Mouse (Mus musculus) midbrain, embryonic 15.5 days (tissue): ENCODE results near the gene Plbd1. TPM values are rescaled to one million over a fixed set of nuclear protein-coding genes. Genes with fewer than 3 reads are reported as not detected.

ENCODE experiments used
- ATAC-seq: fragments of 200-750 bp; cut with Nextera tagmentation; replicated peaks from 2 replicates; pipeline ENCODE4 v1.8.0; 2017; ENCODE audit warnings: moderate TSS enrichment
- H3K27ac ChIP-seq: fragments of 300-500 bp; sonication (generic); 2 replicates; pipeline ENCODE4 v1.5.1; 2015; ENCODE audit warnings: mild to moderate bottlenecking, inconsistent platforms
- H3K27me3 ChIP-seq: fragments of 300-500 bp; sonication (generic); replicated peaks from 2 replicates; pipeline ENCODE4 v1.6.1; 2015; ENCODE audit warnings: inconsistent platforms
- H3K36me3 ChIP-seq: fragments of 300-500 bp; sonication (generic); replicated peaks from 2 replicates; pipeline ENCODE4 v1.6.1; 2015; ENCODE audit warnings: inconsistent platforms
- H3K4me1 ChIP-seq: fragments of 300-500 bp; sonication (generic); 2 replicates; pipeline ENCODE4 v1.6.1; 2015; ENCODE audit warnings: inconsistent platforms
- H3K4me2 ChIP-seq: fragments of 300-500 bp; sonication (generic); 2 replicates; pipeline ENCODE4 v1.6.1; 2015; ENCODE audit warnings: inconsistent platforms, mild to moderate bottlenecking, moderate library complexity
- H3K4me3 ChIP-seq: fragments of 300-500 bp; sonication (generic); 2 replicates; pipeline ENCODE4 v1.5.1; 2015; ENCODE audit warnings: mild to moderate bottlenecking, inconsistent platforms
- H3K9ac ChIP-seq: fragments of 300-500 bp; sonication (generic); 2 replicates; pipeline ENCODE4 v1.6.1; 2015; ENCODE audit warnings: mild to moderate bottlenecking, inconsistent platforms
- H3K9me3 ChIP-seq: fragments of 300-500 bp; sonication (generic); 2 replicates; pipeline ENCODE4 v1.6.1; 2016; ENCODE audit warnings: inconsistent platforms
- WGBS: fragments of 180-500 bp; shearing (Covaris S2); methylation state at CpG from one replicate; pipeline ENCODE4 v1.1.7; 2015; ENCODE audit warnings: mixed read lengths; 5-methylcytosine and 5-hydroxymethylcytosine counted together
- polyA plus RNA-seq: library from polyadenylated mRNA; unstranded; fragments of >200 nt; fragmentation: Nextera tagmentation; extraction: Ambion mirVana; gene quantifications from 2 replicates; pipeline ENCODE4 v1.2.1, GENCODE M21; 2015

The Plbd1 gene
- polyA plus RNA-seq, 1 experiment from 2014 or later = 0.48 TPM

DNA sequence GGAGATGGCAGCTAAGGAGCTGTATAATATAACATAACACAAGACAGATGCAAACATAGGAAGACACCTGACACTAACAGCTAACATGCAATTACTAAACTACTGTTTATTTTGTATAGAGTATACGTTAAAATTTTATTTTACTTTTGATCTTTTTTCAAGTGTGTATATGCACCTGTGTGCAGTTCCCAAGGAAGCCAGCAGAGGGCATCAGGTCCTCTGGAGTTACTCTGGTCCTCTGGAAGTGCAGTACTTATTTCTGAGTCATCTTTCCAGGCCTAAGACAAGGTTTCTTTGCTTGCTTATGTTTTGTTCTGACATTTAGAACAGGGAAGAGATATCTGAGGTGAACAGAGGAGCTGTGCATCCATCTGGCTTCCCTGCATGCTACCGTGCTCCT is 17.6 kb downstream of the Plbd1 start:
- ATAC-seq = no peak
- Histone ChIP-seq H3K27me3 (no peaks in the 10 kb centered on the region), H3K4me2 (no peak overlapping the region), H3K9me3 (no peaks in the 10 kb centered on the region), H3K9ac (no peak overlapping the region), H3K4me3 (no peak overlapping the region), H3K27ac (no peak overlapping the region), H3K4me1 (no peaks in the 10 kb centered on the region), H3K36me3 (no peaks in the 10 kb centered on the region)
- WGBS = 92% methylated on average over 2 of the region's 2 CpGs

GRCm38 (mm10) chr6:136634982-136635381 is 26.7 kb downstream of the Plbd1 start:
- Histone ChIP-seq H3K9ac (no peak overlapping the region), H3K4me2 (no peak overlapping the region), H3K27ac (no peak overlapping the region), H3K4me3 (no peak overlapping the region), H3K27me3 (no peaks in the 10 kb centered on the region), H3K36me3 (no peaks in the 10 kb centered on the region), H3K4me1 (no peaks in the 10 kb centered on the region), H3K9me3 (no peaks in the 10 kb centered on the region)
- ATAC-seq = no peak
- 72% methylated on average over 3 of the region's 3 CpGs for WGBS

DNA sequence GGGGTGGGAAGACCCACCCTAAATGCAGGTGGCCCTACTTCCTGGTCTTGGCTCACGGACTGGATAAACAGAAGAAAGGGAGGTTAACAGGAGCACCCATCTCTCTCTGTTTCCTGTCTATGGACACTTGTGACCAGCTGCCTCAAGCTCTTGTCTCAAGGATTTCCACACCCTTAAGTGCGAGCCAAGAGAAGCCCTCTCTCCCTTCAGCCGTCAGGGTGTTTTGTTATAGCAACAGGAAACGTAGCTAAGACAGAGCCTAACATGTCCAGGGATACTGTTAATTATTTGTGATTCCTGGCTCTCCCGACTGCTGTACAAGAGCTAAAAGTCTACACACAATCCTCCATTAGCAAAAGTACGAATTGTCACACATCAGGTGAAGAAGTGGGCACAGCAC is 28.0 kb downstream of the Plbd1 start:
- WGBS = 78% methylated on average over 6 of the region's 6 CpGs
- Histone ChIP-seq H3K4me2 (no peak overlapping the region), H3K4me1 (no peaks in the 10 kb centered on the region), H3K9me3 (no peaks in the 10 kb centered on the region), H3K36me3 (no peaks in the 10 kb centered on the region), H3K27ac (no peak overlapping the region), H3K27me3 (no peaks in the 10 kb centered on the region), H3K9ac (no peak overlapping the region), H3K4me3 (no peak overlapping the region)
- no peak for ATAC-seq

DNA sequence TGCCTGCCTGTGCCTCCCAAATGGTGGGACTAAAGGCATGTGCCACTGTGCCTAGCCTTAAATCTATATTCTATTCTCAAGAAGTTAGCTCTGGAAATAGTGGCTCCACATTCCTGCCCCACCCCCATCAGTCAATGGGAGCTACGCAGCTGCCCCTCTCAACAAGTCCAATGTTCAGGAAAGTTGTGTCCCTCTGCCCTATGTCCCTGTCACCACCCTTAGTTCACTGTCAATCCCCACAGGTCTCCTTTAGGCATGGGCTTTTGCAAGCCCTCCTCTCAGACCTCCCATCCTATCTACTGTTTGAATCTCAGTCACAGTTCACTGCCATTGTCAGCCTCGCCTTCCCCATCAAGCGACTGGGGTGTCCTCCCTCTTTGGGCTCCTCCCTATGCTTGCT is 28.6 kb downstream of the Plbd1 start:
- no peaks in the 10 kb centered on the region for H3K9me3 ChIP-seq
- H3K9ac ChIP-seq = no peak overlapping the region
- no peak for ATAC-seq
- no peaks in the 10 kb centered on the region for H3K4me1 ChIP-seq
- no peaks in the 10 kb centered on the region for H3K36me3 ChIP-seq
- no peak overlapping the region for H3K4me3 ChIP-seq
- H3K4me2 ChIP-seq = no peak overlapping the region
- H3K27me3 ChIP-seq = no peaks in the 10 kb centered on the region
- whole genome bisulfite sequencing = 88% methylated on average over 3 of the region's 3 CpGs
- no peak overlapping the region for H3K27ac ChIP-seq

- H3K27me3 ChIP-seq = no peaks in the 10 kb centered on the region
- no peak overlapping the region for H3K27ac ChIP-seq
- no peaks in the 10 kb centered on the region for H3K9me3 ChIP-seq
- no peak overlapping the region for H3K4me2 ChIP-seq
- H3K4me3 ChIP-seq = no peak overlapping the region
- H3K9ac ChIP-seq = no peak overlapping the region
- no peaks in the 10 kb centered on the region for H3K4me1 ChIP-seq
- WGBS = 90% methylated on average over 13 of the region's 13 CpGs
- no peaks in the 10 kb centered on the region for H3K36me3 ChIP-seq
- no peak for ATAC-seq
These were observed 29.7 kb downstream of the Plbd1 start for GRCm38 (mm10) chr6:136631945-136632534.

- H3K27me3 ChIP-seq = no peaks in the 10 kb centered on the region
- no peaks in the 10 kb centered on the region for H3K9me3 ChIP-seq
- no peak for ATAC-seq
- WGBS = 94% methylated on average over 8 of the region's 8 CpGs
- no peaks in the 10 kb centered on the region for H3K36me3 ChIP-seq
- no peak overlapping the region for H3K9ac ChIP-seq
- no peak overlapping the region for H3K4me2 ChIP-seq
- no peaks in the 10 kb centered on the region for H3K4me1 ChIP-seq
- no peak overlapping the region for H3K27ac ChIP-seq
- H3K4me3 ChIP-seq = no peak overlapping the region
These were observed 30.2 kb downstream of the Plbd1 start for GRCm38 (mm10) chr6:136631519-136631918.

- 96% methylated on average over 5 of the region's 5 CpGs for WGBS
- Histone ChIP-seq H3K4me2 (no peak overlapping the region), H3K9ac (no peak overlapping the region), H3K27ac (no peak overlapping the region), H3K4me3 (no peak overlapping the region), H3K27me3 (0 out of 2 replicates have a peak, but pooled peaks cover 2% of the 10 kb centered on the region), H3K36me3 (no peaks in the 10 kb centered on the region), H3K9me3 (no peaks in the 10 kb centered on the region), H3K4me1 (no peaks in the 10 kb centered on the region)
- no peak for ATAC-seq
These were observed 32.1 kb downstream of the Plbd1 start for GRCm38 (mm10) chr6:136629639-136630038.

DNA sequence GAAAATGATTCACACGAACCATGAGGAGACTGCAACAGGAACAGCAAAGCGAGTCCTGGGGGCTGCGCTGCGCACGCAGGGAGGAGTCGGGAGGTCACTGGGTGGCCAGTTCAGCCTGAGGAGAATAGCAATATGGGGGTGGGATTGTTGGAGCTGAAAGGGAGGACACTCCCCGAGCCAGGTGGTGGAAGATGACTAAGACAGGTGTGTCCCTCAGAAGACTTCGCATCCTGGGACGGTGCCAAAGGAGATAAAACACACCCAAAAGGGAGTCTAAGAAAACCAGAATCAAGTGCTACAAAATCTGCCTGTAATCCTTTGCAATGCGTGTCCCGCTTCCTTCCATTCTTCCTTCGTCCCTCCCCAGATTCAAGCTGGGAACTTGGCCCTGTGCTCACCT is 36.3 kb downstream of the Plbd1 start:
- Histone ChIP-seq H3K4me2 (no peak overlapping the region), H3K27ac (no peak overlapping the region), H3K4me1 (no peaks in the 10 kb centered on the region), H3K27me3 (0 out of 2 replicates have a peak, but pooled peaks cover 2% of the 10 kb centered on the region), H3K9me3 (no peaks in the 10 kb centered on the region), H3K9ac (no peak overlapping the region), H3K36me3 (no peaks in the 10 kb centered on the region), H3K4me3 (no peak overlapping the region)
- WGBS = 87% methylated on average over 12 of the region's 12 CpGs
- no peak for ATAC-seq

DNA sequence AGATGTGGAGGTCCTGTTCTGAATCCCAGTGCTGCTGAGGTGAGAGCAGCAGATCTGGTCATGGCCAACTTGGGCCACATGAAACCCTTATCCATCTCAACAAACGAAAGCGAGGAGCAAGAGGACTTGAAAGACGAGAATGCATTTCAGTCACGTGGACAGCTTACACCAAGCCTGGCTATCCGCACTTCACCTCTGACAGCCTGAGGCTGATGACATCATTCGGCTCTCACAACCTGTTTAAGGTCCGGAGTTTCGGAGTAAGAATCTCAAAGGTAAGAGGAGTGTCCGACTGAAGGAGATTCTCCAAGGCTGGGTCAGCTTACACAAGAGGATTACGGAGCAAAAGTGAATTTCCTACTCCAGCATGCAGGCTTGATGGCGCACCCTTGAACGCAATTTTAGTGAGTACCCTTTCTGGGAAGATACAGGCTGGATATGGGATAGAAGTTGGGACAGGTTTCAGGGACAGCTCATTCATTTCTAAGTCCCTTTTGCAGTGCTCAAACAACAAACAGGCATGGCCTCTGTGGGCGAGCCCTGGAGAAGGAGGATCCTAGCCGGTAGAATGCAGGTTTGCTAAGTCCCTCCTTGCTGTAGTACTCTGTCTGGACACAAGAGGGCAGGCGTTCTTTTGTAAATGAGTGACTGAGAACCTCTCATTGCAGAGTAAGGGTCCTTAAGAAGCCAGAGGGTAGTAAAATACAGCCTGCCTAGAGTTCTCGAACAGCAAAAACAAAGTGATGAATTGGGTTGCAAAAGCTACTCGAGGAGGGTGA is 41.2 kb downstream of the Plbd1 start:
- Histone ChIP-seq H3K27ac (no peak overlapping the region), H3K9ac (no peak overlapping the region), H3K4me2 (no peak overlapping the region), H3K4me3 (no peak overlapping the region), H3K36me3 (no peaks in the 10 kb centered on the region), H3K4me1 (no peaks in the 10 kb centered on the region), H3K27me3 (no peaks in the 10 kb centered on the region), H3K9me3 (no peaks in the 10 kb centered on the region)
- 54% methylated on average over 17 of the region's 17 CpGs for WGBS
- no peak for ATAC-seq

DNA sequence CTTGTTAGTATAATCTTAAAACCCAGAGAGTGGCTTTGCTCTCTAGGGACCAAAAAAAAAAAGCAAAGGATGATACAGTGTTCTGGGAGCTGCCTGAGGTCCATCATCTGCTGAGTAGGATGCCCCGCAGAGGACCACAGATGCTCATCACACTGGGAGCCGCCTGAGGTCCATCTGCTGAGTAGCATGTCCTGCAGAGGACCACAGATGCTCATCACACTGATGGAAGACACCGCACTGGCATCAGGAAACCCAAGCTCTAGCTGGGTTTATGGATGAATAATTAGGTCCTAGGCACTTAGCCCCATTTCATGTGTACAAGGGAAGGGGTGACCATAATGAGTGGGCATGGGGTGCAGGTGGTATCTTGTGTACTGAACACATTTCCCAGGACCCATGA is 47.6 kb downstream of the Plbd1 start:
- H3K27me3 ChIP-seq = no peaks in the 10 kb centered on the region
- no peaks in the 10 kb centered on the region for H3K4me1 ChIP-seq
- peaks cover 7% of the 10 kb centered on the region; the same call in 1 of the 2 replicates for H3K36me3 ChIP-seq
- no peak overlapping the region for H3K4me2 ChIP-seq
- no peak overlapping the region for H3K4me3 ChIP-seq
- no peak for ATAC-seq
- H3K27ac ChIP-seq = no peak overlapping the region
- no peaks in the 10 kb centered on the region for H3K9me3 ChIP-seq
- no peak overlapping the region for H3K9ac ChIP-seq
- WGBS = 83% methylated on average over 3 of the region's 3 CpGs

DNA sequence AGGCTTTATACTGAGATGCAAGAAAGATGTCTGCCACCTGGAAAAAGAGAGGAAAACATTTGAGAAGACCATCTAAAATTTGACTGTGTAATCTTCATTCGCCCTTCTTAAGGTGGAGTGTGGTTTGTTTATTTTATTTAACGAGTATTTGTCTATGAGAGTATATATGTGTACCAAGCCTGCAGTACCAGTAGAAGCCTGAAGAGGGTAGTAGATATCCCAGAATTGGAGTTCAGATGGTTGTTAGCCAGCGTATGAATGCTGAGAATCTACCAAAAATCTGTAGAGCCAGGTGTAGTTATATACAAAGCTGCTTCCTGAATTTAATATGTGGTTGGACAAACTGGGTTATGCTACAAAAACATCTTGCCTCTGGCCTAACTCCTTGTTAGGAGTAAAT is 49.4 kb downstream of the Plbd1 start:
- H3K9ac ChIP-seq = no peak overlapping the region
- H3K4me1 ChIP-seq = no peaks in the 10 kb centered on the region
- H3K27ac ChIP-seq = no peak overlapping the region
- WGBS = 98% methylated on average over 3 of the region's 3 CpGs
- H3K9me3 ChIP-seq = no peaks in the 10 kb centered on the region
- ATAC-seq = no peak
- no peaks in the 10 kb centered on the region for H3K27me3 ChIP-seq
- H3K4me2 ChIP-seq = no peak overlapping the region
- no peak overlapping the region for H3K4me3 ChIP-seq
- peaks cover 18% of the 10 kb centered on the region; the same call in 1 of the 2 replicates for H3K36me3 ChIP-seq

DNA sequence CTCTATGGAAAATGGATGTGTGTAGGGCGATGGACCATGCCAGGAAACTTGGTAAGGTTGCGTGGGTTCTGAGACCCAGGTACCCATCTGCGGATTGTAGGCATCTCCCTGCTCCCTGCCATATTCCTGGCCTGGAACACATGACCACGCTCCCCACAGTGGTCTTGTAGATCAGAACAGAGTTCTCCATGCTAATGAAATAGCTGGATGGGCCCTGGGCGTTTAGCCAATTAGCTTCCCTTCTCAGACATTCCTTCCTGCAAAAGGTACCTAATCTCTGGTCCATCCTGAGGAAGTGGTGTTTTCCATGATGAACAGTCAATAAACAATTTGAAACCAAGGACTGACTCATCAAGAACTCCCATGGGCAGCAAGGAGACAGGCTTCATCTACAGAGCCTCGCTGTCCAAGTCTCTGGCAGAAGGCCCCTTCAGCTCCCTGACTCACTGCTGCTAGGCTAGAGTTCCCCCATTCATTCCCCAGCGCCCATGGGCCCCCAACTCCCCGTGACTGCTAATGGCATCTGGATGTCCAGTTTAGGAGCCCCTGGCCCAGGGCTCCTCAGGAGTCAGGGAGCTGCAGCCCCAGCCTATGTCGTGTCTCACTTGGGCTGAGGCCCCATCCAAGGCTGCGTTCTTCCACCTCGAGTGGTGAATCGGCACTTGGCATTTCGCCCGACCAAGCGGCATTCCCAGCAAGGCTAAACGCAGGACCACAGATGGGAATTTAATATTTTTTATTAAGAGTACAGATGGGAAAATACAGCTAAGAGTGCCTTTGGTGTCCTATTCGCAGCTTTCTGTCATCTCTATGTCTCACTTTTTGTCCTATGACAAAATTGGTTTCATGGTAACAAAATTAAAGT is 50.1 kb downstream of the Plbd1 start:
- no peak for ATAC-seq
- H3K27me3 ChIP-seq = no peaks in the 10 kb centered on the region
- H3K9ac ChIP-seq = no peak overlapping the region
- H3K36me3 ChIP-seq = peaks cover 22% of the 10 kb centered on the region
- no peak overlapping the region for H3K4me3 ChIP-seq
- no peaks in the 10 kb centered on the region for H3K4me1 ChIP-seq
- no peak overlapping the region for H3K27ac ChIP-seq
- 94% methylated on average over 17 of the region's 17 CpGs for WGBS
- no peaks in the 10 kb centered on the region for H3K9me3 ChIP-seq
- H3K4me2 ChIP-seq = no peak overlapping the region
